Mouse (Mus musculus): ENCODE measurements around the gene Drc3. TPM values are rescaled to one million over a fixed set of nuclear protein-coding genes. Genes with fewer than 3 reads are reported as not detected.
A peak's percentile ranks its signal among the peaks of the same experiment; 100 is the strongest.

Drc3 gene
- polyA plus RNA-seq, 1 experiment, result 1.8 TPM

GRCm38 (mm10) chr11:60320426-60321037 is 32.6 kb upstream of the Drc3 start:
- Histone ChIP-seq H3K4me1 (ENCODE audit: control insufficient read depth, insufficient read depth, insufficient read length, low read length) (peaks cover 3% of the 10 kb centered on the region), H3K27ac (replicated peaks; ENCODE audit: low read depth, low read length) (no peak overlapping the region), H3K4me3 (ENCODE audit: insufficient read depth, low read depth, low read length) (no peak overlapping the region)

DNA sequence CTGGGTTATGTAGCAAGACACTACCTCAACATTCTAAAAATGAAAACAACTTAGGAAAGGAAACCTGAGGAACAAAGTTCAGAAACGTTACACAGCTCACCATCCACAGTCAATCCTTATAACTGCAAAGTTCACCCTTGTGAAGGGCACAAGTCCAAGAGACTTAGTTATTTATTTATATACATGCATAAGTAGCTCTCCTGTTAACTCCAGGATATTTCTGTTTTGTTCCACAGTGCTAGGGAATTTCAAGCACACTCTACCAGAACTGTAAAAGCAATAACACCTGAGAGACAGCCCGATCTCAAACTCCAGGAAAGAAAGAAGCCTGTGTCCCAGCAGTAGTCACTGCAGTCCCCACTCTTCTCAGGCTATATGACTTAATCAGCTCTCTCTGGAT is 31.7 kb upstream of the Drc3 start:
- peaks cover 3% of the 10 kb centered on the region for H3K4me1 ChIP-seq (ENCODE audit: control insufficient read depth, insufficient read depth, insufficient read length, low read length)
- no peak overlapping the region for H3K27ac ChIP-seq (replicated peaks; ENCODE audit: low read depth, low read length)
- H3K4me3 ChIP-seq (ENCODE audit: insufficient read depth, low read depth, low read length), result no peak overlapping the region

DNA sequence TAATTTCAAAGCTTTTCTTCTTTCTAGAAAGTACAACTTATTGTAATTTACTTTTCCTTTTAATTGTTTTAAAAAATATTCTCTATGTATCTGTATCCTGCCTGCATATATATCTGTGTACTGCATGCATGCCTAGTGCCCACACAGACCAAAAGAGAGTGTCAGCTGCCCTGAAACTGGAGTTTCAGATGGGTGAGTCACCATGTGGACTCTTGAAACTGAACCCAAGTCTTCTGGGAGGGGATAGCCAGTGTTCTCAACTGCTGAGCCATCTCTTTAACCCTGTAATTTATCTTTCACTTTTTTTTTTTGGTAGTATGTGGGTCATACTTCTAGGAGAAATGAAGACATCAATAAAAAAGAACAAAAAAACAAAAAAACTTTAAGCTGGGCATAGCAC is 29.4 kb upstream of the Drc3 start:
- Histone ChIP-seq H3K4me1 (ENCODE audit: control insufficient read depth, insufficient read depth, insufficient read length, low read length) (peaks cover 3% of the 10 kb centered on the region), H3K4me3 (ENCODE audit: insufficient read depth, low read depth, low read length) (no peak overlapping the region), H3K27ac (replicated peaks; ENCODE audit: low read depth, low read length) (no peak overlapping the region)

DNA sequence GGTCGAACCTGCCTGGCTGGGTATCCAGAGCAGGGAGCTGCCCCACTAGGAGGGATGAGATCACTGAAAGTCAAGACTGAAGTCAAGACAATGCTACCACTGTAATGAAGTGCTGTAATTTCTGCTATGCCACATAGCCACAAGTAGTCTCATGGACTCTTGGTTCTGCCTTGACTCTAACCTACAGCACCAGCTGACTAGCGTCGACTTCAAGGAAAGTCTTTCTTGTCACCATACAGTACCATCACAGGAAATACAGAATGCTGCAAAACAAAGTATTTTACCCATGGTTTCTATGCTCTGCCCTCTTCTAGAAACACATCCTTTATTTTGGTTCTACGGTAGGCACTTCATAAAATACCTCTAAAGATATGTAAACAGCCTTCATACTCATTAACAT is 22.6 kb upstream of the Drc3 start:
- no peaks in the 10 kb centered on the region for H3K4me1 ChIP-seq (ENCODE audit: control insufficient read depth, insufficient read depth, insufficient read length, low read length)
- no peak overlapping the region for H3K4me3 ChIP-seq (ENCODE audit: insufficient read depth, low read depth, low read length)
- H3K27ac ChIP-seq (replicated peaks; ENCODE audit: low read depth, low read length), result no peak overlapping the region

- Histone ChIP-seq H3K27ac (replicated peaks; ENCODE audit: low read depth, low read length) (no peak overlapping the region), H3K4me3 (ENCODE audit: insufficient read depth, low read depth, low read length) (no peak overlapping the region), H3K4me1 (ENCODE audit: control insufficient read depth, insufficient read depth, insufficient read length, low read length) (no peaks in the 10 kb centered on the region)
Measured at GRCm38 (mm10) chr11:60333461-60333860, 19.7 kb upstream of the Drc3 start.

- H3K4me1 ChIP-seq (ENCODE audit: control insufficient read depth, insufficient read depth, insufficient read length, low read length), result no peaks in the 10 kb centered on the region
- no peak overlapping the region for H3K27ac ChIP-seq (replicated peaks; ENCODE audit: low read depth, low read length)
- H3K4me3 ChIP-seq (ENCODE audit: insufficient read depth, low read depth, low read length), result no peak overlapping the region
Measured at GRCm38 (mm10) chr11:60334124-60334523, 19.0 kb upstream of the Drc3 start.

GRCm38 (mm10) chr11:60335771-60336170 is 17.4 kb upstream of the Drc3 start:
- Histone ChIP-seq H3K4me3 (ENCODE audit: insufficient read depth, low read depth, low read length) (no peak overlapping the region), H3K4me1 (ENCODE audit: control insufficient read depth, insufficient read depth, insufficient read length, low read length) (no peaks in the 10 kb centered on the region), H3K27ac (replicated peaks; ENCODE audit: low read depth, low read length) (no peak overlapping the region)

DNA sequence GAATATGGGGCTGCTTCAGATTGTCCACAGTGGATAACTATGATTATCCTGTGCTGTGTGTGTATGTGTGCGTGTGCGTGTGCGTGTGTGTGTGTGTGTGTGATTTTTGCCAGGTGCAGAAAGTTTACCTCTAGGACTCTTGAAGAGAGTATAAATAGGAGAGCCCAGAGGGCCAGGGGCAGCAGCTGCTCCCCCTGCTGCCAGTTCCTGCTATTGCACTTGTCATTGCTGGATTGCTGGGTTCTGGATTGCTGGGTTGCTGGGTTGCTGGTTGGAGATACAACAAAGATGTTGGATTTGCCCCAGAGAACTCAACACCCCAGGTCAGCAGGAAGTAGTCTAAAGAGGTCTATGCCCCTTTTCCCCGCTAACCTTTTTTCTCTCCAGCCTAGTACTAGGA is 14.8 kb upstream of the Drc3 start:
- Histone ChIP-seq H3K4me3 (ENCODE audit: insufficient read depth, low read depth, low read length) (no peak overlapping the region), H3K4me1 (ENCODE audit: control insufficient read depth, insufficient read depth, insufficient read length, low read length) (peaks cover 6% of the 10 kb centered on the region; the same call in 1 of the 2 replicates), H3K27ac (replicated peaks; ENCODE audit: low read depth, low read length) (no peak overlapping the region)

DNA sequence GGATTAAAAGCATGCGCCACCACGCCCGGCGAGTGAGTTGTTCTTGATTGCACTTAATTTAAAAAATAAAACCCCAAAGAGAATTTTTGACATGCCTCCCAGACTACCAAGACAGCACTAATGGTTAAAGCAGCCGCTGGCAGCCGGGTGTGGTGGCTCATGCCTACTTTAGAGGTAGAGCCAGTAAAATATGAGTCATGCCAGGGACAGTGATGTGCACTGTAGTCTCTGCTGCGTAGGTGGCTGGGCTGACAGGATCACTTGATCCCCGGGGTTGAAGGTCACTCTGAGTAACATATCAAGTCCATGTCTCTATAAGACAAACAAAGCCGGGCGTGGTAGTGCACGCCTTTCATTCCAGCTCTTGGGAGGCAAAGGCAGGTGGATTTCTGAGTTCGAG is 13.8 kb upstream of the Drc3 start:
- no peak overlapping the region for H3K27ac ChIP-seq (replicated peaks; ENCODE audit: low read depth, low read length)

GRCm38 (mm10) chr11:60345868-60346267 is 7.3 kb upstream of the Drc3 start:
- H3K4me1 ChIP-seq (ENCODE audit: control insufficient read depth, insufficient read depth, insufficient read length, low read length), result peaks cover 18% of the 10 kb centered on the region
- H3K4me3 ChIP-seq (ENCODE audit: insufficient read depth, low read depth, low read length), result no peak overlapping the region
- H3K27ac ChIP-seq (replicated peaks; ENCODE audit: low read depth, low read length), result peak overlapping the region; percentile 70

More for the DNA sequence above, 13.8 kb upstream of the Drc3 start:
- Histone ChIP-seq H3K4me3 (ENCODE audit: insufficient read depth, low read depth, low read length) (no peak overlapping the region), H3K4me1 (ENCODE audit: control insufficient read depth, insufficient read depth, insufficient read length, low read length) (peaks cover 6% of the 10 kb centered on the region; the same call in 1 of the 2 replicates)

- Histone ChIP-seq H3K4me1 (ENCODE audit: control insufficient read depth, insufficient read depth, insufficient read length, low read length) (peaks cover 12% of the 10 kb centered on the region), H3K4me3 (ENCODE audit: insufficient read depth, low read depth, low read length) (no peak overlapping the region), H3K27ac (replicated peaks; ENCODE audit: low read depth, low read length) (0 out of 2 replicates have a peak overlapping the region, but pooled peaks have one; percentile 33)
Measured at GRCm38 (mm10) chr11:60346537-60346936, 6.6 kb upstream of the Drc3 start.

- peak overlapping the region; percentile 74 for H3K4me3 ChIP-seq (ENCODE audit: insufficient read depth, low read depth, low read length)
- H3K27ac ChIP-seq (replicated peaks; ENCODE audit: low read depth, low read length), result peak overlapping the region; percentile 57
- no peaks in the 10 kb centered on the region; the same call in 1 of the 2 replicates for H3K4me1 ChIP-seq (ENCODE audit: control insufficient read depth, insufficient read depth, insufficient read length, low read length)
Measured at GRCm38 (mm10) chr11:60351388-60351787, 1.7 kb upstream of the Drc3 start.

- Histone ChIP-seq H3K4me3 (ENCODE audit: insufficient read depth, low read depth, low read length) (peak overlapping the region; percentile 74), H3K4me1 (ENCODE audit: control insufficient read depth, insufficient read depth, insufficient read length, low read length) (no peaks in the 10 kb centered on the region; the same call in 1 of the 2 replicates), H3K27ac (replicated peaks; ENCODE audit: low read depth, low read length) (peak overlapping the region; percentile 57)
Measured at GRCm38 (mm10) chr11:60351925-60352371, 1.2 kb upstream of the Drc3 start.

- Histone ChIP-seq H3K27ac (replicated peaks; ENCODE audit: low read depth, low read length) (no peak overlapping the region), H3K4me3 (ENCODE audit: insufficient read depth, low read depth, low read length) (no peak overlapping the region), H3K4me1 (ENCODE audit: control insufficient read depth, insufficient read depth, insufficient read length, low read length) (peaks cover 6% of the 10 kb centered on the region)
Measured at GRCm38 (mm10) chr11:60355952-60356351, 2.8 kb downstream of the Drc3 start.

GRCm38 (mm10) chr11:60357116-60357515 is 4.0 kb downstream of the Drc3 start:
- peaks cover 6% of the 10 kb centered on the region for H3K4me1 ChIP-seq (ENCODE audit: control insufficient read depth, insufficient read depth, insufficient read length, low read length)
- H3K4me3 ChIP-seq (ENCODE audit: insufficient read depth, low read depth, low read length), result no peak overlapping the region
- no peak overlapping the region for H3K27ac ChIP-seq (replicated peaks; ENCODE audit: low read depth, low read length)

DNA sequence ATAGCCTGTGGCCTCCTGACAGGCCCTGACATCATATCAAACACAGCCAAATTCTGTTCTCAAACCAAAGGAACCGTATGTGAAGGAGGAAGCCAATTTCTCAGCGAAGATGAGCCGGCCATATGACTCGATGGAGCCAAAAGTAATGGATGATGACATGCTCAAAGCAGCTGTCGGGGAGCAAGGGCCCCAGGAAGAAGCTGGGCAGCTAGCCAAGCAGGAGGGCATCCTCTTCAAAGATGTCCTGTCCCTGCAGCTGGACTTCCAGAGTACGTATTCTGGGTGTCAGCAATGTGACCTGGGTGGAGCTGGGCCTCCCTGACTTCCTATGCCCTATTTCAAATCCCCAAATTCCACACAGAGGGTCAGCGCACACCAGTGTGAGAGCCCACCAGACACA is 5.4 kb downstream of the Drc3 start:
- H3K4me1 ChIP-seq (ENCODE audit: control insufficient read depth, insufficient read depth, insufficient read length, low read length), result peaks cover 6% of the 10 kb centered on the region
- H3K27ac ChIP-seq (replicated peaks; ENCODE audit: low read depth, low read length), result peak overlapping the region; percentile 9; the same call in 1 of the 2 replicates
- H3K4me3 ChIP-seq (ENCODE audit: insufficient read depth, low read depth, low read length), result no peak overlapping the region
